Mouse (Mus musculus): Measurements from ENCODE around the gene Dach2. TPM values are rescaled to one million over a fixed set of nuclear protein-coding genes. Genes with fewer than 3 reads are reported as not detected.

Gene Dach2
- polyA plus RNA-seq, 1 experiment from 2014 or later, result 4.1 TPM

- ATAC-seq, result no peak
- Histone ChIP-seq H3K27ac (no peak overlapping the region), H3K27me3 (replicated peaks) (no peaks in the 10 kb centered on the region), H3K36me3 (no peaks in the 10 kb centered on the region), H3K9ac (no peak overlapping the region), H3K9me3 (no peaks in the 10 kb centered on the region), H3K4me1 (replicated peaks) (no peaks in the 10 kb centered on the region), H3K4me3 (replicated peaks) (no peak overlapping the region), H3K4me2 (replicated peaks) (no peak overlapping the region)
- 66% methylated on average over 2 of the region's 2 CpGs for WGBS
Measured at GRCm38 (mm10) chrX:113687163-113687562, 389.9 kb downstream of the Dach2 start.

GRCm38 (mm10) chrX:113712363-113712762, 415.1 kb downstream of the Dach2 start:
- no peak overlapping the region for H3K9ac ChIP-seq
- H3K4me2 ChIP-seq (replicated peaks), result no peak overlapping the region
- H3K4me3 ChIP-seq (replicated peaks), result no peak overlapping the region
- WGBS, result 82% methylated on average over 2 of the region's 2 CpGs
- H3K9me3 ChIP-seq, result no peaks in the 10 kb centered on the region
- ATAC-seq, result no peak
- no peaks in the 10 kb centered on the region for H3K36me3 ChIP-seq
- no peaks in the 10 kb centered on the region for H3K4me1 ChIP-seq (replicated peaks)
- H3K27ac ChIP-seq, result no peak overlapping the region
- no peaks in the 10 kb centered on the region for H3K27me3 ChIP-seq (replicated peaks)

DNA sequence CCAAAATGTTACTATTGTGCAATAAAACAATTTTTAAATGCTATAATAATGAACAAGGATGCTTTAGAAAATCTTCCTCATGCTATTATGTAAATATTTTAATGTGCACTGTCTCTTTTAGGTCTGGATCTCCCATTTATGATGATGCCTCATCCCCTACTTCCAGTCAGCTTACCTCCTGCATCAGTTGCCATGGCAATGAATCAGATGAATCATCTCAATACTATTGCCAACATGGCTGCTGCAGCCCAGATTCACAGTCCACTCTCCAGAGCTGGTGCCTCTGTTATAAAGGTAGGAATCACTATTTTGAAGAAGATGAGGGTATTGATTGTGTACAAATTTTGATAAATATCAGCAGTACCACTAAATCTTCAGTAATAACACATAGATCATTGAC, 426.8 kb downstream of the Dach2 start:
- Histone ChIP-seq H3K27me3 (replicated peaks) (no peaks in the 10 kb centered on the region), H3K9ac (no peak overlapping the region), H3K4me2 (replicated peaks) (no peak overlapping the region), H3K27ac (no peak overlapping the region), H3K9me3 (no peaks in the 10 kb centered on the region), H3K36me3 (no peaks in the 10 kb centered on the region), H3K4me1 (replicated peaks) (no peaks in the 10 kb centered on the region), H3K4me3 (replicated peaks) (no peak overlapping the region)
- ATAC-seq, result no peak

DNA sequence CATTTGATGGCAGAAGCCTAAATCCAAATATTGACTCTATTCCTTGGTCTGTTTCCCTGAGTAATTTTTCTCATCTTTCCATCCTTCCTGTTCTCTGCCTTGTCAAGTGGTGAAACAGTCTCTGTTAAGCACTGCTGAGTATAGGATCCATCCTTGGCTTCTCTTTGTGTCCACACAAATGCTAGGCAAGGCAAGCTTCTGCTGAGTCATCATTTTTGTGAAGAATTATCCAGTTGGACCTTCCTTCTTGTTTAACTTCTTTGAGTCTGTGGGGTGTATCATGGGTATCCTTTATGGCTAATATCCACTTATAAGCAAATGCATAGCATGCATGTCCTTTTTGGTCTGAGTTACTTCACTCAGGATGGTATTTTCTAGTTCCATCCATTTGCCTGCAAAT, 449.8 kb downstream of the Dach2 start:
- no peak overlapping the region for H3K9ac ChIP-seq
- no peaks in the 10 kb centered on the region for H3K27me3 ChIP-seq (replicated peaks)

GRCm38 (mm10) chrX:113792264-113792663, 495.0 kb downstream of the Dach2 start:
- H3K4me2 ChIP-seq (replicated peaks), result no peak overlapping the region
- 29% methylated on average over 1 of the region's 1 CpGs for WGBS

More for the DNA sequence above, 449.8 kb downstream of the Dach2 start:
- Histone ChIP-seq H3K4me2 (replicated peaks) (no peak overlapping the region), H3K27ac (no peak overlapping the region), H3K9me3 (no peaks in the 10 kb centered on the region), H3K4me3 (replicated peaks) (no peak overlapping the region), H3K4me1 (replicated peaks) (no peaks in the 10 kb centered on the region), H3K36me3 (no peaks in the 10 kb centered on the region)
- no peak for ATAC-seq

GRCm38 (mm10) chrX:113810369-113810768, 513.1 kb downstream of the Dach2 start:
- Histone ChIP-seq H3K4me2 (replicated peaks) (no peak overlapping the region), H3K27me3 (replicated peaks) (no peaks in the 10 kb centered on the region), H3K9ac (no peak overlapping the region), H3K36me3 (no peaks in the 10 kb centered on the region), H3K4me3 (replicated peaks) (no peak overlapping the region), H3K9me3 (no peaks in the 10 kb centered on the region), H3K27ac (no peak overlapping the region), H3K4me1 (replicated peaks) (no peaks in the 10 kb centered on the region)
- ATAC-seq, result no peak

More at GRCm38 (mm10) chrX:113792264-113792663, 495.0 kb downstream of the Dach2 start:
- no peaks in the 10 kb centered on the region for H3K36me3 ChIP-seq
- H3K27me3 ChIP-seq (replicated peaks), result no peaks in the 10 kb centered on the region
- no peak overlapping the region for H3K9ac ChIP-seq
- no peaks in the 10 kb centered on the region for H3K4me1 ChIP-seq (replicated peaks)
- H3K4me3 ChIP-seq (replicated peaks), result no peak overlapping the region
- no peaks in the 10 kb centered on the region for H3K9me3 ChIP-seq
- no peak overlapping the region for H3K27ac ChIP-seq
- no peak for ATAC-seq

GRCm38 (mm10) chrX:113826810-113827209, 529.5 kb downstream of the Dach2 start:
- no peak for ATAC-seq
- Histone ChIP-seq H3K4me2 (replicated peaks) (no peak overlapping the region), H3K4me3 (replicated peaks) (no peak overlapping the region), H3K27me3 (replicated peaks) (no peaks in the 10 kb centered on the region), H3K27ac (no peak overlapping the region), H3K9ac (no peak overlapping the region), H3K4me1 (replicated peaks) (no peaks in the 10 kb centered on the region), H3K36me3 (no peaks in the 10 kb centered on the region), H3K9me3 (no peaks in the 10 kb centered on the region)
- WGBS, result 59% methylated on average over 1 of the region's 1 CpGs

DNA sequence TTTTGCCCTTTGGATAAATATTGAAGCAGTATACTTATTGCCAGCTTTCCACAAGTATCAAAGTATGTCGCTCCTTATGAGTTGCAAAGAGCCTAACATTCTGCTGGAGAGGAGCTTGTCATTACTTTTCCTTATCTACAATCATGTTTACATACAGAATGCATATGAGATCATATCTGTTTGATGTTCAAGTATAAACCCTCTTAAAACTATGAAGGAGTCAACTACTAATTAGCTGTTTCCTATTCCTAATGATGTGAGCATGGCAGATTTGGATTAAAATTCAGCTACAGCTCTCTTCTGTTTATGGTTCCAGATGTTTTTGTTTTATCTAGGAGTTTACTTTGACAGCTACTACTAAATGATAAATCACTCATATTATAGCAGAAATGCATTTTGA, 535.8 kb downstream of the Dach2 start:
- Histone ChIP-seq H3K36me3 (no peaks in the 10 kb centered on the region), H3K4me3 (replicated peaks) (no peak overlapping the region), H3K27me3 (replicated peaks) (no peaks in the 10 kb centered on the region), H3K4me1 (replicated peaks) (no peaks in the 10 kb centered on the region), H3K4me2 (replicated peaks) (no peak overlapping the region), H3K9me3 (no peaks in the 10 kb centered on the region), H3K9ac (no peak overlapping the region), H3K27ac (no peak overlapping the region)
- no peak for ATAC-seq
- WGBS, result 83% methylated on average over 1 of the region's 1 CpGs

- H3K27me3 ChIP-seq (replicated peaks), result no peaks in the 10 kb centered on the region
- no peaks in the 10 kb centered on the region for H3K9me3 ChIP-seq
- no peaks in the 10 kb centered on the region for H3K36me3 ChIP-seq
- H3K9ac ChIP-seq, result no peak overlapping the region
- 64% methylated on average over 2 of the region's 2 CpGs for WGBS
- no peak overlapping the region for H3K27ac ChIP-seq
- H3K4me1 ChIP-seq (replicated peaks), result no peaks in the 10 kb centered on the region
- H3K4me3 ChIP-seq (replicated peaks), result no peak overlapping the region
- H3K4me2 ChIP-seq (replicated peaks), result no peak overlapping the region
- no peak for ATAC-seq
Measured at GRCm38 (mm10) chrX:113867835-113868495, 570.7 kb downstream of the Dach2 start.

Other genes starting within 250 kb of the Dach2 start
- 10.7 and 12.1 TPM in 2 replicates for gene Chm, start 112.0 kb upstream of the Dach2 start, polyA plus RNA-seq (2015; fragmentation: Nextera tagmentation; extraction: Ambion mirVana)